Mouse (Mus musculus) liver, embryonic 14.5 days (tissue): ENCODE data around the gene Cyp24a1.

Source experiments
- CTCF ChIP-seq: IDR thresholded peaks from 2 replicates; pipeline ENCODE4 v1.5.1; 2016; ENCODE audit warnings: antibody characterized with exemption, low read depth, control low read depth
- EP300 ChIP-seq: IDR thresholded peaks from 2 replicates; pipeline ENCODE4 v1.6.1; 2016; ENCODE audit warnings: antibody characterized with exemption, low read depth

DNA sequence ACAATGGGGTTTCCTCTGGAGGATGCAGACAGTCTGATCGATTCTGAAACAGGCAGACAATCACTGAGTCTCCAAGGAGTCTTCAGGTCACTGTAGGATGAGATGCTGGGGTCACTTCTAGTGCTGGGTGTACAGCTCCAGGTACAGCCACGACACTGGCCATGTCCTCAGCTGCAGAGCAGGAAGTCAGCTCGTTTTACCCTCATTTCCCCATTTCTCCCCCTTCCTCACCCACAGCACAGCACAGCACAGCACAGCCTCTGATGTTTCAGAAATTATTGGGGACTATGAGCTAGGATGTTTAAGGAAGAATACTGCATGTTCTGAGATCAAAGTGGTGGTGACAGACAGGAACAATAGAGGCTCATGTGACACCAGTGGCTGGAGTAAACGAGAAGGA, 7.0 kb upstream of the Cyp24a1 start:
- TF ChIP-seq CTCF (no peak), EP300 (no peak)
